Mouse (Mus musculus) regulatory T cell (primary cell): ENCODE measurements around the gene Ech1.

Source experiments
- in situ Hi-C: fragments of 300-600 bp; cut with MboI, MseI; formaldehyde crosslinking; loops from one replicate; pipeline ENCODE4 v1.15.1; 2025; ENCODE audit warnings: high pct_unique_total_duplicates

Gene Ech1

DNA sequence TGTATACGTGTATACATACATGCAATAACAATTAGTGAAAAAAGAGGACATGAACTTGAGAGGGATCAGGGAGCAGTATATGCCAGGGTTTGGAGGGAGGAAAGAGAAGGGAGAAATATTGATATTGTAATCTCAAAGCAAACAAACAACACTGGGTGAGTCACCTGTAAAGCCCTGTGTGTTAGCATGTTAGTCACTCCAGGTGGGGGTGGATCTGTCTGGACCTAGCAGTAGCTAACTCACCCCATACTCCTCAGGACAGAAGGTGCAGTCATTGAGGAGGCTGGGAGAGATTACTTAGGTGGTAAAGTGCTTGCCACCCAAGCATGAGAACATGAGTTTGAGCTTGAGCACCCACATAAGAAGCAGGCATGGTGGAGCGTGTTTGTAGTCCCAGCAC lies 34.9 kb downstream of the Ech1 start:
- in situ Hi-C loops: loop anchor here (5.0 kb wide), 1 partner anchor 753 kb away; no protein-coding TSS in a partner anchor

GRCm38 (mm10) chr7:28860898-28861297 lies 35.9 kb downstream of the Ech1 start:
- in situ Hi-C loops: no loop called here

- in situ Hi-C loops: no loop called here
Observed at GRCm38 (mm10) chr7:28862817-28863499, 37.9 kb downstream of the Ech1 start.

DNA sequence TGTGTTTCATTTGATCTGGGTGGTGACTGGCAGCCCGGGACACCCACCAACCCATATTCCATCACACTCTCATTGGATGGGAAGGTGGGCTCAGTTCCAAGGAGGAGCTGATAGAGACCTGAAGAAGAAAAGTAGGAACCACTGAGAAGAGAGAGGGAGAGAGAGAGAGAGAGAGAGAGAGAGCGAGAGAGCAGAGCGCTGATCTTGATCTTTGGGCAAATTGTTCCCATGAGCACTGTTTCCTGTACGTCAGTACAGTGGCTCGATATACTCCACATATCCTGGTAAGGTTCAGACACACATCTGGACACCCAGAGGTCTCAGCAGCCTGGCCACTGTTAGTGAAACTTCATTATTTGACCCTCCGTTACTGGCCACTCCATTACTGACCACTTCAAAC lies 38.5 kb downstream of the Ech1 start, which contains the start of gene Lgals7:
TSS of gene Lgals7 (plus strand) at position 314 of the 400 bp plus-strand sequence.
- in situ Hi-C loops: no loop called here

DNA sequence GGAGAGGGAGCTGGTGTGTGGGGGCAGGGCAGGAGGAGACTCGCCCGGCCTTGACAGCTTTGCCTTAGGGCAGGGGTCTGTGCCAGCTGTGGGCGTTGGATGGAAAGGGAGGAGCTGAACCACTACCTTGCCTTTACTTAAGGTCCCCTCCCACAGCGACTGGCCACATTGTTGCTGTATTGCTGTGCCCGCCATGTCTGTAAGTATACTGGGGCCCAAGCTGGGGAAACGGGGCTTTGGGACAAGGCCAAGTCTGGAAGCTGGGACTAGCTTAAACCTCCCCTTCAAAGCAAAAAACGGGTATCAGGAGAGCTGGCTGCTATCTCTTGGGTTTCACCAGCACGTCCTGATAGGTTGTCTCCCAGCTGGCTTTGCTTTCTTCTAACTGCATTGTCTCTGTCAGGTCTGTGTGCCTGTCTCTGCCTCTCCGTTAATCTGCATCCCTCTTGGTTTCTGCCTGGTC lies 39.3 kb downstream of the Ech1 start:
- in situ Hi-C loops: no loop called here

- in situ Hi-C loops: loop anchor here (5.0 kb wide), 1 partner anchor 68 kb away; no protein-coding TSS in a partner anchor
Observed at GRCm38 (mm10) chr7:28865481-28866300, 40.7 kb downstream of the Ech1 start.

GRCm38 (mm10) chr7:28866769-28867507 lies 41.9 kb downstream of the Ech1 start:
- in situ Hi-C loops: loop anchor here (5.0 kb wide), 1 partner anchor 70 kb away; no protein-coding TSS in a partner anchor

GRCm38 (mm10) chr7:28867508-28868340 lies 42.7 kb downstream of the Ech1 start:
- in situ Hi-C loops: loop anchor here (5.0 kb wide), 1 partner anchor 70 kb away; no protein-coding TSS in a partner anchor

DNA sequence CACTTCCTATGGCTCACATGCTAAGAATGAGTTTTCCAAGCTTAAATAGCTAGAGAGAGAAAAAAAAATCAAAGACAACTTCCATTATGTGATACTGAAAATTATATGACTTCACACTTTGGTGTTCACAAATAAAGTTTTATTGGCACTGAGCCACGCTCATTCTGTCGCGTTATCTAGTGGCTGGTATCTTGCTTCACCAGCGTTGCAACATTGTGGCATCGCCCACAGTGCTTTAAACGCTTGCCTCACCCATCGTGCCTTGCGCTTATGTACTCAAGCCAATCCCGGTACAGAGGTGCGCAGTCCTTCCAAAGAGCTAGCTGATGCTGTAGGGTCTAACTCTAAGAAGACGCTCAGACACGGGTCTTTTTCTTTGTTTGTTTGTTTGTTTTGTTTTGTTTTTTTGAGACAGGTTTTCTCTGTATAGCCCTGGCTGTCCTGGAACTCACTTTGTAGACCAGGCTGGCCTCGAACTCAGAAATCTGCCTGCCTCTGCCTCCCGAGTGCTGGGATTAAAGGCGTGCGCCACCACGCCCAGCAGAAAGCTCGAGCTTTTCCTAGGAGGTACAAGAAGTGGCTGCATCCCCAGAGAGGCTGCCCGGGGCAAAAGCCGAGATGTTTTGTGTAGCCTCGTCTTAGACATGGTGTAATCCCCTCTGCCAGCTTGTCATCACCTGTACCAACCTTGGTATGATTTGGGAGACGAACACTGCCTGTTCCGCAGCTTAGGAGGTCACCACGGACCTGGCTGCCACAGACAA lies 46.1 kb downstream of the Ech1 start:
- in situ Hi-C loops: no loop called here

DNA sequence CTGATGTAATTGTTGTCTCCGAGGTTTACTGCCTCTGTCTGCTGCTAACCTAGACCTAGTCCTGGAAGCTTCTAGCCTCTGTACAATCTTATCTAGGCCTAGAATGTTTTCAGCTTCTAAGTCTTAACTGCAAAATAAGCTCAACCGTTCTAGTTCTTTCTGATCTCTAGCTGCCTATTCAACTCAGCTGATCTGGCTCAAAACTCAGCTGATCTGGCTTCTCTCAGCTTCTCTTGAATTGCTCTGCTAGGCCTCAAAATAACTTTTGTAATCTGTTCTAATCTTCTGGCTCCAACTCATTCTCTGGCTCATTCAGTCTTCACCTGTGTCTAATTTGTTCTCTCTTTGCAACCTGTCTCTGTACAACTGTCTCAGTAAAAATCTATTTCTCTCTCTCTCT lies 49.5 kb downstream of the Ech1 start:
- in situ Hi-C loops: no loop called here

DNA sequence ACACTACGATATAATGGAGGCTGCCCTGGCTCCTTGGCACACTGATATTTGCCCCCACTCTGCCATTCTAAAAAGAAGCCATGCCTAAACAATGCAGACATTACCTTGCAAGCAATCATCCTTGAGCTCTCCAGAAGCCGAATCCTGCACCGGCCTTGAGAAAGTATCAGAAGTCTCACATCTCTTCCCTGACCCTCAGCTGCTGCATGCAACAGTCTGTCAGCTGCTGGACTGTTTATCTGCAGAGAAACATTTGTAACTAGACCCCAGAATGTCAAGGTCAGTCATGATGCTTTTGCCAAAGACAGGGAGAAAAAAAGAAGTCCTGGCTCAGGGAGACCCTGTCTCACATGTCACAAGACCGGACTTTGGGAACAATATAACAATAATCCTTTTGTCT lies 51.1 kb downstream of the Ech1 start:
- in situ Hi-C loops: no loop called here

GRCm38 (mm10) chr7:28877155-28877554 lies 52.1 kb downstream of the Ech1 start:
- in situ Hi-C loops: no loop called here

- in situ Hi-C loops: no loop called here
Observed at GRCm38 (mm10) chr7:28877856-28878255, 52.8 kb downstream of the Ech1 start.

DNA sequence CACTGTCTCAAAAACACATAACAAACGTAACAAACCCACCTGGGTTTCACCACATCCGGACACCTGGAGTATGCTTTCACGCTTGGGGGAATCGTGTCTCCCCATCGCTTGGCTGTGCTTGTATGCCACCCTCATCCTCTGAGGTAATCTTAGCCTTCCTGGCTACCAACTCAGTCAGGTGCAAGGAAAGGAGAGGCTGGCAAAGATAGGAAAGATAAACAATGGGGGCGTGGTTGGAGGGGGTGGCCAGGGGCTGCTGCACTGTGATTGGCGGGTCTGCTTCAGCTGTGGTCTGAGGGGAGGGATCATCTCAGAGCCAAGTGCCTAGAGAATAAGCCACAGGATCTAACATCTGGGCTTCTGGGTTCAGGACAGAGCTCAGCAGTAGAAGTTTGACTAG lies 54.6 kb downstream of the Ech1 start:
- in situ Hi-C loops: no loop called here

- in situ Hi-C loops: no loop called here
Observed at GRCm38 (mm10) chr7:28880554-28880953, 55.5 kb downstream of the Ech1 start.

DNA sequence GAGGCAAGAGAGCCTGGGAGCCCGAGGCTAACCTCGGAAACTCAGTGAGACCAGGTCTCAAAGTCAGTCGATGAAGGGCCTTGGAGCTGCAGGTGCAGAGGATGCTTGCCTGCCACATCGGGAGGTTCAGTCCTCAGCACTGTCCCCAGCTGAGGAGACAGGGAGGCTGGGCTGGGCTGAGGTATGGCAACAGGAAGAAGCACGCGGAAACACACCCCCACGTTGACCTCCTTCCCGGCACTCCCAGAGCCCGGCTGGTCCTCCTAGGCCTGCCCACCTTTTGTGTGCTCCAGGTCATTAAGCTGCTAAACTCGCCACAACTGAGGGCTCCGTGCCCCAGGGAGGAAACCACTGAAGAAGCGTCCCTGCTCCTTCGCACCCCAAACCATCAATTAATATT lies 56.2 kb downstream of the Ech1 start, which contains the start of gene Capn12:
TSS of gene Capn12 (plus strand) at position 224 of the 400 bp plus-strand sequence.
- in situ Hi-C loops: no loop called here
